Mouse (Mus musculus) brown adipose tissue, adult 24 weeks (tissue): ENCODE data around the gene Cnn2. TPM values are rescaled to one million over a fixed set of nuclear protein-coding genes. Genes with fewer than 3 reads are reported as not detected.

Experiments
- H3K27ac ChIP-seq: fragments of 200-500 bp; replicated peaks from 2 replicates; pipeline ENCODE4 v1.5.1; 2012; ENCODE audit warnings: low read depth, mild to moderate bottlenecking, low read length
- H3K4me1 ChIP-seq: fragments of 200-500 bp; 2 replicates; pipeline ENCODE4 v1.6.1; 2012; ENCODE audit warnings: low read length, mixed read lengths; ENCODE audit not compliant: control insufficient read depth, insufficient read depth, insufficient read length
- H3K4me3 ChIP-seq: fragments of 200-500 bp; 2 replicates; pipeline ENCODE4 v1.5.1; 2012; ENCODE audit warnings: low read depth, mild to moderate bottlenecking, low read length, moderate library complexity; ENCODE audit not compliant: insufficient read depth
- polyA plus RNA-seq: library from polyadenylated mRNA; stranded (reverse); fragments of >200 nt; gene quantifications from 2 replicates; pipeline ENCODE4 v1.2.4, GENCODE M21; 2012; ENCODE audit not compliant: missing spikeins, insufficient read depth, insufficient read length

The Cnn2 gene
- polyA plus RNA-seq, 1 experiment: 6.4 TPM

DNA sequence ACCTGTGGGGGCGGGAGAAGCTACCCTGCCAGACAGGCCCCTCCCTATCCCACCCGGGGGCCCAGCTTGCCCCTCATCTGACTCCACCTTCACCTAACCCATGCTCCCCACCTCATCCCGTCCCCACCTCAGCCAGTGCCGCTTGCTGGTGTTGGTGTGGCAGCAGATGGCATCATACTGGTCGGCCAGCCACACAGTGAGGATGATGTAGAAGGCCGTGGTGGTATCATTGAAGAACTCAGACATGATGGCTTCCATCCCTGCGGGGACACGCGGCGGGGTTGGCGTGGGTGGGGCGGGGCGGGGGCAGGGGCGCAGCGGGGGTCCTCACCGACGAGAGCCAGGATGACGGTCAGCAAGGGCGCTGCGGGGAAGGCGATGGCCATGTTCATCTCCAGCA, 10.3 kb upstream of the Cnn2 start:
- peaks cover 20% of the 10 kb centered on the region for H3K4me1 ChIP-seq
- no peak overlapping the region for H3K27ac ChIP-seq
- H3K4me3 ChIP-seq: no peak overlapping the region

DNA sequence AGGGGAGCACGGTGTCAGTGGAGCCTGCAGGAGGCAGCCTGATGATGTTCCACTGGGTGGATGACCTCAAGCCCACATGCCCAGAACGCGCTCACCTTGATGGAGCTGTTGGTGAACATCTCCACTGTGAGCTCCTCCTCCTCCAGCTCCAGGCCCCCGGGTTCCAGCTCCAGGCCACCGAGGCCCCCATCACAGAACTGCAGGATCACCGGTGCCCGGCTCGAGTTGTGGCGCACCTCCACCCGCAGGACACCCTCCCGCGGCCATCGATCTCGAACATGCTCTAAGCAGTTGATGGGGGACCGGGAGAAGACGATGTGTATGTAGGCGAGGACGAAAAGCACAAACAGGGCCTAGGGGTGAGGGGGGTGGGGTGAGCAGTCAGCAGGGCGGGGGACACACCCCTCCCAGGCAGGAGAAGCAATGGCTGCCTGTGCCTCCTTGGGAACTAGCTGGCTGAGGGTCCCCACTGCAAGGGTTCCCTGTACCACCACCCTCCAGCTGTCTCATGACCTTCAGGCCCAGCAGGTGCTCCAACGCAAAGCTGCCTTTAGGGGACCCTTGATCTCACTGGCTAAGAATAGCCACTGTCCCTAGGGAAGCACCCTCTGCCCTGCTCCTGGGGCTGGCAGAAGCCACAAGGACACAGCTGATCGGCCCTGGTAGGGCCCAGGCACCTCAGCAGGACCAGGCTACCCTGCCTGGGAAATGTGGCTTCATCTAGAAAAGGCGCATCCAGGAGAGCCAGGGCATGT, 8.8 kb upstream of the Cnn2 start:
- peaks cover 21% of the 10 kb centered on the region for H3K4me1 ChIP-seq
- no peak overlapping the region for H3K4me3 ChIP-seq
- H3K27ac ChIP-seq: no peak overlapping the region

DNA sequence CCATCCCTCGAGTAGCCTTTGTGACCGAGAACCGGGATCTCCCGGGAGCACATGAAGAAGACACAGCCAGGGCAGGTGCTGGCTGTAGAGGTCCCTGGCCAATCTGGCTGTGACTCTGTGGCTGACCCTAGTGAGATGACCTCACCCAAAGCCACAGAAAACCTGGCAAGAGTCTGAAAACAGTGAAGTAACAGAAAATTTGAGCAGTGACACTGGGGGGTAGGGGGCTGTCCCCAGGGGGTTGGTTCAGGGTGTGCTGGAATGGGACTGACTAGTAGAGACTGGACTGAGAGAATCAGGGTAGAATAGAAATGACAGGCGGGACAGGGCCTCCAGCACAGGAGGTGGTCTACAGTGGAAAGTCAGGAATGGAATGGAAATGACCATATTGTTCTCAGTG, 5.2 kb upstream of the Cnn2 start:
- Histone ChIP-seq H3K4me1 (peaks cover 32% of the 10 kb centered on the region), H3K4me3 (peak overlapping the region; percentile 92), H3K27ac (peak overlapping the region; percentile 84)

- peaks cover 32% of the 10 kb centered on the region for H3K4me1 ChIP-seq
- peak overlapping the region; percentile 92 for H3K4me3 ChIP-seq
- peak overlapping the region; percentile 84 for H3K27ac ChIP-seq
Measured at GRCm38 (mm10) chr10:79983670-79984069, 4.7 kb upstream of the Cnn2 start.

- peak within 1 kb of the TSS; percentile 92 for H3K4me3 ChIP-seq
- peaks cover 32% of the 10 kb centered on the region for H3K4me1 ChIP-seq
- H3K27ac ChIP-seq: peak within 1 kb of the TSS; percentile 84
Measured at GRCm38 (mm10) chr10:79984195-79984816, 4.1 kb upstream of the Cnn2 start, which contains the start of gene Tmem259. Gene Tmem259 (minus strand): TSS chr10:79984330.

- peaks cover 30% of the 10 kb centered on the region for H3K4me1 ChIP-seq
- peak overlapping the region; percentile 70 for H3K4me3 ChIP-seq
- H3K27ac ChIP-seq: peak overlapping the region; percentile 63
Measured at GRCm38 (mm10) chr10:79984871-79985270, 3.5 kb upstream of the Cnn2 start.

DNA sequence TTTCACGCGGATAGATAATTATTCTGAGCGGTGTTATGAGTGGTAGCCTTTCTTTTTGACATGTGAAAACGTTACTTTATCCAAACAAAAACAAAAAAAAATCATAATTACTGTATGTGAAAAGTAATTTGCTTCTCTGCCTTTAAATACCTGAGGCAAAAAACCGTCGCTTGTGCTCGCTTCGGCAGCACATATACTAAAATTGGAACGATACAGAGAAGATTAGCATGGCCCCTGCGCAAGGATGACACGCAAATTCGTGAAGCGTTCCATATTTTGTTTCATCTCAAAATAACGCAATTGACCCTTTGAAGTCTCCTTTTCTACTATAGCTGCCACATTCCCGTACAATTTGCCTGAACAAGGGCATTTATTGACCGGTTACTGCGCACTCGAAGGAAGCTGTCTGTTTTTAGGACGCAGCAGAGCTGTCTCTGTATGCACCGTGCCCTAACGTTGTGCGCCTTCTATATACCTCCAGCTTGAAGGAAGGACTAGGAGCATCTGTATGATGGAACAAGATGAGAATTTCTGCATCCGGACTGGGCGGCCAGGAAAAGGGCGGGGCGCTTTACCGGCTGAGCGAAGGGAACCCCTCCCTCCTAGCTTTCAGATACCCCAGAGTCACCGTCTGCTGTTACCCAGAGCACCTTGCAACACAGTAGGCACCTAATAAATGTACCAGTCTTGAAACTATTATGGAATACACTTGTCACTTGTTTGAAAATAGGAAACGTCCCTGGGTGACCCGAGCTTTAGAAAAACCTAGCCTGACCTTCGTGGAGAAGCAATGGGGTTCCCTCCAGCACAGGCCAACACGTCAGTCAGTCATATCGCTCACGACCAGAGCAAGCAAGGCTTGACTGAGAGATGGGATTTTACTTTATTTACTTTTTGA, 2.8 kb upstream of the Cnn2 start:
- peak overlapping the region; percentile 55 for H3K4me3 ChIP-seq
- H3K27ac ChIP-seq: peak overlapping the region; percentile 78
- peaks cover 26% of the 10 kb centered on the region for H3K4me1 ChIP-seq

GRCm38 (mm10) chr10:79986232-79986878, 2.0 kb upstream of the Cnn2 start:
- Histone ChIP-seq H3K4me3 (peak overlapping the region; percentile 52), H3K4me1 (peaks cover 25% of the 10 kb centered on the region)

GRCm38 (mm10) chr10:79986963-79987362, 1.4 kb upstream of the Cnn2 start:
- Histone ChIP-seq H3K4me1 (peaks cover 20% of the 10 kb centered on the region), H3K4me3 (peak overlapping the region; percentile 2; the same call in 1 of the 2 replicates), H3K27ac (peak overlapping the region; percentile 98)

More at GRCm38 (mm10) chr10:79986232-79986878, 2.0 kb upstream of the Cnn2 start:
- peak overlapping the region; percentile 78 for H3K27ac ChIP-seq

DNA sequence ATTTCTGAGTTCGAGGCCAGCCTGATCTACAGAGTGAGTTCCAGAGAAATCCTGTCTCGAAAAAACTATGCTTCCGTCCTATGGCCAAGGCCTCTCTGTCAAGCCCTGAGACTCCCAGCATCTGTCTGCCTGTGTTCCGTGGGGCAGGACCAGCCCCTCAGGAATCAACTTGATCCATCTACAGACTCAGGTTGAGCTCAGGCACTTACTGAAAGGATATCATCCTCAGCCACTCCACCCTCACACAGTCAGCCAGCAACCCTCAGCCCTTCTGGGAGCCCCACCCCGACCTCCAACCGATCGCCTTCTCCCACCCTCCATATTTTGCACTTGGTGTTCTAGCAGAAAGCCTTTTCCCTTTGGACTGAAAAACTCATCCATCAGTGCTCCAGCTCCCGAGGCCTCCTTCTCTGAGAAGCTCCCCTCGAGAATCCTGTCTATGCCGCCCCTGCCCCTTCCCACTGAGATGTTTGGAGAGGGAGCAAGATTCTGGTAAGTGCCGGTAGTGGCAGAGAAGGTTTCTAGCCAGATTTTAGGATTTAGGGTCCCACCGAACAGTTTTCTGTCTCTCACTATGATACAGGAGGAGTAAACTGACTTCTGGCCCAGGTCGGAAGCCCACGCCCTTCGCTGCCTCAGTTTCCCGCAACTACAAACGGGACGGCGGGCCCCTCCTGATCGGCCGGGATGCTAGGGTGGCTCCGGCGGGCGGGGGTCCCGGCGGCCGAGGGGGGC, 446 bp upstream of the Cnn2 start:
- H3K4me1 ChIP-seq: peaks cover 13% of the 10 kb centered on the region
- H3K27ac ChIP-seq: peak overlapping the region; percentile 98
- peak overlapping the region; percentile 94 for H3K4me3 ChIP-seq

DNA sequence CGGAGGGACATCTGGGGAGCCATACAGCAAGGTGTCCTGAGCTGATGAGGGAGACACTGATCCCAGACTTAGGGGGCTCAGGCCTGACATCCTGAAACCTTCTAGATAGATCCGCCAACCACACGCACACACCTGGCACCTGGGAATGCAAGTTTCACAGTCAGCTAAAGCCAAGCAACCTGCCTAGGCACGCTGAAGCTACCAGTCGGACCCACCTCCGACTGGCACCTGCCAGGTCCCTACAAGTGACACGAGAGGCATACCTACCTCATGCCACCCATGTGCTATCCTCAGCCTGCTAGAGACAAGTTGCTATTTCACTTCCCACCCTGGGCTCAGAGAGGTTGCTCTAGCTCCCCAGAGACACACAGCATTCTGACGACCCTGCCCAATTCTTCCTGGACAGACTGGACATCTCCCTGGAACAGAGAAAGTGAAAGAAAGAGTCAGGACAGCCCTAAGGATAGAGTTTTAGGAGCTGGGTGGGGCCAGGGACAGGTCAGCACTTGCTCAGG, 945 bp downstream of the Cnn2 start:
- H3K27ac ChIP-seq: peak overlapping the region; percentile 93
- H3K4me1 ChIP-seq: peaks cover 11% of the 10 kb centered on the region

GRCm38 (mm10) chr10:79989870-79990269, 1.5 kb downstream of the Cnn2 start:
- H3K4me1 ChIP-seq: peaks cover 11% of the 10 kb centered on the region
- H3K4me3 ChIP-seq: peak overlapping the region; percentile 94; the same call in 1 of the 2 replicates
- 0 out of 2 replicates have a peak overlapping the region, but pooled peaks have one; percentile 3 for H3K27ac ChIP-seq

More for the DNA sequence above, 945 bp downstream of the Cnn2 start:
- H3K4me3 ChIP-seq: peak overlapping the region; percentile 94

DNA sequence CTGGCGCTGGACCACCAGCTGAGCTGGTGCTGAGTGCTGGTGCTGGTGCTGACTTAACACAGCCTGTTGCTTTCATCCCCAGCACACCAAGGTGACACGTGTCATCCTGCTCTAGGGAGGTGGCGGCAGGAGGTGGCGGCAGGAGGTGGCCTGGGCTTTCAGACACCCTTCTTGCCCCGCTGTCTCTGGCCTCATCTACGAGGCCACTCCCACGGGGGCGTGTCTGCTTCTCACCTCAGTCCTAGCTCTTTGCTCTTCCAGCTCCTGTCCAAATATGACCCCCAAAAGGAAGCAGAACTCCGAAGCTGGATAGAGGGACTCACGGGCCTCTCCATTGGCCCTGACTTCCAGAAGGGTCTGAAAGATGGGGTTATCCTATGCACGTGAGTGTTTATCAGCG, 2.7 kb downstream of the Cnn2 start:
- H3K4me3 ChIP-seq: no peak overlapping the region
- H3K27ac ChIP-seq: no peak overlapping the region
- peaks cover 7% of the 10 kb centered on the region for H3K4me1 ChIP-seq

- Histone ChIP-seq H3K4me3 (no peak overlapping the region), H3K27ac (no peak overlapping the region), H3K4me1 (peaks cover 4% of the 10 kb centered on the region)
Measured at GRCm38 (mm10) chr10:79991548-79991947, 3.2 kb downstream of the Cnn2 start.
